Mouse (Mus musculus): ENCODE measurements around the gene Ak8. TPM values are rescaled to one million over a fixed set of nuclear protein-coding genes. Genes with fewer than 3 reads are reported as not detected.

The Ak8 gene
- total RNA-seq, 2 experiments from 2014 or later = not detected

DNA sequence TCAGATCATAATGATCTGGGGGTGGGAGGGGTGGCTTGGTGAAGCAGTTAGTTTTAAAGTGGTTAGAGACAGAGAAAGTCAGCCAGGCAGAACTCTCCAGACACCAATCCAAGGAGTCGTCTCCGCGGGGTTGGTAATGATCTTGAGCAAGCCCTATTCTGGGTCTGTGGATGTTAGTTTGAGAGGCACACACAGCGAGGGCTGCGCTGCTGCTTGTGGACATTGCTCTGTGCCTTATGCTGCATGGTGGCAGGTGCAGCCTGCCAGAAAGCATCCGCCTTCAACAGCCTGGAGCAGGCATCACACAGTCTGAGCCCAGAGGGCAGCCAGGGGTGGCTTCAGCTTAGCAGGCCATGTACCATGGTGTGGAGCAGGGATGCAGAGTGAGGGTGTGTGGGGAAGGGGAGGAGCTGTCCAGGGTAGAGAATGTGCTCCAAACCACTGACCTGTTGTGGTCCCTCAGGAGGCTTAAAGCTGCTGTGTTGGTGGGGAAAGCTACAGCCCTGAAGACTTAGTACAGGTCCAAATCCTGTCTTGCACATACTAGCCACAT lies 87.2 kb downstream of the Ak8 start:
- no peak for ATAC-seq (replicated peaks; ENCODE audit: poor library complexity, severe bottlenecking)

DNA sequence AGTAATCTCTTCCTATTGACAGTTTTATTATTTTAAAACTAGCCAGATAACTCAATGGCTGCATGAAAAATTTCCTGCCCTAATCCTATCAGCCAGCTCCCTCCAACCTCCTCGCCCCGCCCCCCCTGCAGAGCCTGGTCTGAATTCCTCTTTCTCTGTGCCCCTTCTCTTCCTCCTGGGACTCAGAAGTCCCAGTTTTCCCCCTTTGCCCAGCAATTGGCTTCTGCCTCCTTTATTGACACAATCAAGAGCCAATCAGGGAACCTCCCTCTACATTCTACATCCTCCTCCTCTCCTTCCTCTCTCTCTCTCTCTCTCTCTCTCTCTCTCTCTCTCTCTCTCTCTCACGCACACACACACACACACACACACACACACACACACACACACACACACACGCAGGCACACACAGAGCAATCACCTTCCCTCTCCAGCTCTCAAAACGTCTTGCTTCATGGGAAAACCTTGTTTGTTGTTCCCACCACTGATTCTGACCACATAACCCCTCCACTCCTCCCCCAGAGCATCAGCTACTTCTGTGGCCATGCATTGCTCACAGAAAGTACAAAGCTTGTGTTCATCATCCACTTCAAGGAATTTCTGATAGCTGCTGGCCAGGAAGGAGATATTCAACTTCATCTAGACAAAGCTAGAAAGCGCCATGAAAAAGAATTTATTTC lies 93.1 kb downstream of the Ak8 start:
- ATAC-seq (replicated peaks; ENCODE audit: poor library complexity, severe bottlenecking) = peak; percentile 43; the same call in 1 of the 2 replicates

DNA sequence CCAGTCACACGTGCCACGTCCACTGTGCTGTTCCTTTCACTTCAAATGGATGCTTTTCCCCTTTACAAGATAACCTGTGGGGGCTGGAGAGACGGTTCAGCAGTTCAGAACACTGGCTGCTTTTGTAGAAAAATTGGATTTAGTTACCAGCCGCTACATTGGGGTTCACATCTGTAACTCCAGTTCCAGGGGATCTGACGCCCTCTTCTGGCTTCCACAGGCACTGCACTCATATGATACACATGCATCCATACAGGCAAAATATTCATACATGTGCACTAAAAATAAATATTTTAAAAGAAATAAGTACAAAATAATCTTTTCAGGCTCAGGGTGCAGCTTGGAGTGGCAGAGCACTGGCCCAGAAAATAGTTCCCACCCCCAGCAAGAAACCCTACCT lies 94.7 kb downstream of the Ak8 start:
- ATAC-seq (replicated peaks; ENCODE audit: poor library complexity, severe bottlenecking) = no peak

DNA sequence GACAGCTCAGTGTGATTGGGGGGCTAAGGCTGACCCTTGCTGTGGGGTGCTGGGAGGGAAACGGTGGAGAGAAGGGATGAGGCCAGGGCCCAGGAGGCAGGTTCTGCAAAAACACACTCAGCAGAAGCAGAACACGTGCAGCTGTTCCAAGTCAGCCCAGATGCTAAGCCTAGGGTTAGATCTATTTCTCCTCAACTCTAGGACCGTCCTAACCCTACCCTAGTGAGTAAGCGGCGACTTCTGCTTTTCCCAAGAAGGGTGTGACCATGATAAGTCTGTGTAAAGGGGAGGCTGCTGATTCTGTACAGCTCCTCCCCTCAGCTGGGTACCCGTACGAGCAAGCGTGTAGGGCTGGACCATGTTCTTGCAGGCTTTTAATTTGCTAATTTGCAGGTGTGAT lies 96.3 kb downstream of the Ak8 start:
- peak; percentile 90 for ATAC-seq (replicated peaks; ENCODE audit: poor library complexity, severe bottlenecking)

DNA sequence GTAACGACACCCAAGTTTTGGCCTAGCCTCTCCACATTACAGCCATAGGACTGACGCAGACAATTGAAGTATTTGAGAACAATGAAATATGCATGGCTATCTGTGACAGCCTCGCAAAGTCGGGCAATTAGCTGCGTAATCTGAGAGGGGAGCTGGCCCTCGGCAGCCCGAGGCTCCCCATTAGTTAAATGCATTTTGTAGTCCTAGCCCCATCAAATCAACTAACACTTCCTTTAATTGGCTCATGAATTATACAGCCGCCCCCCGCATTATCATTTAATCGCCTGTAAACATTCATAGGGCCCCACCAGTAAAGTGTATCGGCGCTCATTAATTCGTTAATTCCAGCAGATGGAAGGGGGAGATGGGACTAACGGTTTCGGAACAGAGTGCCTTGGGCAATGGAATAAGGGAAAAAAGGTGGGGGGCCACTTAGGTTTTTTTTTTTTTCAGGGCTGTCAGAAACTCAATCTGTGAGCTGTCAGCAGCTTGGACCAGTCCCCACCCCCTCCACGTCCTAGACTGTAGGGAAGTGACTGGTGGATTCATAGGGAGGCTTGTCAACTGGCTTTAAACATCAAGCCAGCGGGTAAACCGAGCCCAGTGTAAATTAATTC lies 97.6 kb downstream of the Ak8 start:
- no peak for ATAC-seq (replicated peaks; ENCODE audit: poor library complexity, severe bottlenecking)

- ATAC-seq (replicated peaks; ENCODE audit: poor library complexity, severe bottlenecking) = no peak
Measured at GRCm38 (mm10) chr2:28798390-28798789, 98.4 kb downstream of the Ak8 start.

GRCm38 (mm10) chr2:28799575-28799974 lies 99.6 kb downstream of the Ak8 start:
- ATAC-seq (replicated peaks; ENCODE audit: poor library complexity, severe bottlenecking) = no peak

- ATAC-seq (replicated peaks; ENCODE audit: poor library complexity, severe bottlenecking) = no peak
Measured at GRCm38 (mm10) chr2:28803406-28803805, 103.4 kb downstream of the Ak8 start.

- ATAC-seq (replicated peaks; ENCODE audit: poor library complexity, severe bottlenecking) = no peak
Measured at GRCm38 (mm10) chr2:28808841-28809240, 108.9 kb downstream of the Ak8 start.

GRCm38 (mm10) chr2:28810260-28811013 lies 110.5 kb downstream of the Ak8 start:
- no peak for ATAC-seq (replicated peaks; ENCODE audit: poor library complexity, severe bottlenecking)

GRCm38 (mm10) chr2:28818866-28819265 lies 118.9 kb downstream of the Ak8 start:
- ATAC-seq (replicated peaks; ENCODE audit: poor library complexity, severe bottlenecking) = no peak

DNA sequence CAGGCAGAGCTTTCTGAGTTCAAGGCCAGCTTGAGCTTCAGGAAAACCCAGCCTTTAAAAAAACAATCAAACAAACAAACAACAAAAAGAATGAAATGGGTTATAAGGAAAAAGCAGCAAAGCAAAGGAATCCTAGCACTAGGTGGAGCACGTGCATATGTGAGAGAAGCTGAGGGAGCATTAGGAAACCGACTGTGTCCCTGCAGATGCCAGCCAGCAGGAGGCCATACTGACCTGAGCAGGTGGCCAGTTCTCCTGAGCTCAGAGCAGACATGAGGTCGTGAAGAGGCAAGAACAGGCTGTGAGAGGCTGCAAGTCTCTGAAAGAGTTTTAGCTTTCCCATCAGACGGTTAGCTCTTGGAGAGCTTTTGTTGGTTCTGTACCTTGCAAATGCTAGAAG lies 129.3 kb downstream of the Ak8 start:
- ATAC-seq (replicated peaks; ENCODE audit: poor library complexity, severe bottlenecking) = no peak

DNA sequence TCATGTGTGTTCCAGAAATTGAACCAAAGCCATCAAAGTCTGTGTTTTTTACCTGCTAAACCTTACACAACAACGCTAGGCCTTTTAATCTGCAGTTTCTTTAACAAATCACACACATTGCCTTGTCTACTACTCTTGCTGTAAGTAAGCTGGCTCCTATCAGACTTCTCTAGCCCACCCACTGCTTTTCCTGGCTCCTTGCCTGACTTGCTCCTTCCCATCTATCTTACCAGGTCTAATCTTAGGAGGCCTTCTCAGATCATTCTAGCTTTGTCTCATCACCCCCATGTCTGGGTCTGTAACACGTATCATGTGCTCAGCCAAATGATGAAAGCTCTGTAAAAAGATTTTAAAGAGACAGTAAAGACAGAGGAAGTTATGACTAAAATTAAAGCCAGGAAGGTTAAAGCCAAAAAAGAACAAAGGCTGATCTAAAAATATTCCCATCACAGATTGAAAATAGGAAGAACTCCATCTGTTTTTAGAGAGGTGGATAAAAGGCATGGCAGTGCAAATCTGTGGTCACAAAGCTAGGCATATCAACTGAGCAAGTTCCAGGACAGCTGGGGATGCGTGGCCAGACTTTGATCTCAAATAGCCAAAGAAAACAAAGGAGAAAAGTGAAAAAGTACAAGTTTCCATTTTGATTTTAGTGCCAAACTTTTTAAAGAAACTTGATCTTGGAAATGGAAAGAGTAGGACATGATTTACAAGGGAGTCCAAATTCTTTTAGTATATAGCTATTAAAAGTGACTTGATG lies 136.4 kb downstream of the Ak8 start:
- no peak for ATAC-seq (replicated peaks; ENCODE audit: poor library complexity, severe bottlenecking)

- ATAC-seq (replicated peaks; ENCODE audit: poor library complexity, severe bottlenecking) = no peak
Measured at GRCm38 (mm10) chr2:28839501-28840221, 139.7 kb downstream of the Ak8 start.

DNA sequence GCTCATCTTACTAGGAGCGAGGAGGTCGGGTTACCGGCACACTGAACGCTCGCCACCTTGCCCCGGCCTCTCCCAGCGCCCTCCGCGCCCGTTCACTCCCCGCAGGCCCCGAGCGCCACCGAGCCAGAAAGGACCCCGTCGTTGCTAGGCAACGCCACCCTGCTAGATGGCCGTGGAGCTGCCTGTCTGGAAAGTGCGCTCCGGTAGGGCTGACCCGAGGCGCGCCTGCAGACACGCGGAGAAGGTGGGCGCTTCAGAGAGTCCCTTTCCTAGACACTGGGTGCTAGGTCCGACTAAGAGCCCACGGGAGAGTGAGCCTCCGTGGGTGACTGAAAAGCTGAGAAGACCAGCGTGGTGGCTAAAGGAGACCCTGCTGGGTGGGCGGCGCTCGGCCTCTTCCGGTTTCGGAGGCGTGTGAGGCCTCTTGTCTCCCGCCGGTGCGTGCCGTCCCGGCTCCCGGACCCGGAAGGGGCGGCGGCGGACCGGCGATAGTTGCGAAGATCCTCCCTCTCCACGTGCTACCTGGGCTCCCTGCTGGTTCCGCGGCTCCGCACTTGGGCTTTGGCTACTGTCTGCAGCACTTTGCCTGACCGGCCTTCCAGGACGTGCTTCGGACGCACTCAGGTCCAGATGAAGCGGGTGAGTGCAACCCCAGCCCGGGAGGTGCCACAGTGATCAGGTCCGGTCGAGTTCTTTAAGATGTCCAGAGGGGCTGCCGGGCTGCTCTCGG lies 140.4 kb downstream of the Ak8 start, which contains the start of the genes Gtf3c4 and Ddx31:
Gtf3c4 (minus strand) TSS at position 139 of the 730 bp plus-strand sequence.
Ddx31 (plus strand) TSS at position 185 of the 730 bp plus-strand sequence.
- ATAC-seq (replicated peaks; ENCODE audit: poor library complexity, severe bottlenecking) = peak; percentile 92

DNA sequence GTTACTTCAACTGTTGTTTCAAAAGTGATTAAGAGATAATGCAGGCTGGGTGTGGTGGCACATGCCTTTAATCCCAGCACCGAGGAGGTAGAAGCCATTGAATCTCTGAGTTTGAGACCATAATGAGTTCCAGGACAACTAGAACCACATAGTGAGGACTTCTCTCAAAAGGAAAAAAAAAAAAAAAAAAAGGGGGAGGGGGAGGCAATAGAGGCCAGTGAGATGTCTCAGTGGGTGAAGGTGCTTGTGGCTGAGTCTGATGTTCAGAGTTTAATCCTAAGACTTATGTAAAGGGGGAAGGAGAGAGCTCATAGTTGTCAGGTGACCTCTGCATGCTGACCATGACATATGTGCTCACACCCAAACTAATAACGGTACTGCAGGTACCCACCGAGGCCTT lies 142.1 kb downstream of the Ak8 start:
- ATAC-seq (replicated peaks; ENCODE audit: poor library complexity, severe bottlenecking) = no peak

GRCm38 (mm10) chr2:28848879-28849278 lies 148.9 kb downstream of the Ak8 start:
- ATAC-seq (replicated peaks; ENCODE audit: poor library complexity, severe bottlenecking) = no peak

- no peak for ATAC-seq (replicated peaks; ENCODE audit: poor library complexity, severe bottlenecking)
Measured at GRCm38 (mm10) chr2:28852594-28852993, 152.6 kb downstream of the Ak8 start.

DNA sequence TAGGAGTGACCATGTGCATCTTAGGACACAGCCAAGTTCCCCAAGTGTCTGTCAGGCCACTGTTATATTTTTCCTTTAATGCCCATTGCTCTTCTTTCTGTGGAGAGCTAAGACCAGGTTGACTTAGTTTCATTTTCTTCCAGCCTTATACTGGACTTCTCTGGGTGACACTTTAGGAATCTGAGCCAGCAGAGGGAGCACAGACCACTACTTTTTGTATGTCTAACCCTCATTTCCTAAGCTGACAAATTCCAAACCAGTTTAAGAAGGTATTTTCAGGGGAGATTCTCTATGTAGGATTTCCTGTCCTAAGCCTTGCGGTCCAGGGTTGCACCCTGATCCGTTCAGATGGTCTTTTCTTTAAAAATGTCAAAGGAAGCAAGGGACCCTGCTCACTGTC lies 155.8 kb downstream of the Ak8 start:
- ATAC-seq (replicated peaks; ENCODE audit: poor library complexity, severe bottlenecking) = no peak

Data from granulocyte monocyte progenitor cell, adult 5-6 weeks (primary cell).